Mouse (Mus musculus): ENCODE measurements around the gene Chaf1a.

DNA sequence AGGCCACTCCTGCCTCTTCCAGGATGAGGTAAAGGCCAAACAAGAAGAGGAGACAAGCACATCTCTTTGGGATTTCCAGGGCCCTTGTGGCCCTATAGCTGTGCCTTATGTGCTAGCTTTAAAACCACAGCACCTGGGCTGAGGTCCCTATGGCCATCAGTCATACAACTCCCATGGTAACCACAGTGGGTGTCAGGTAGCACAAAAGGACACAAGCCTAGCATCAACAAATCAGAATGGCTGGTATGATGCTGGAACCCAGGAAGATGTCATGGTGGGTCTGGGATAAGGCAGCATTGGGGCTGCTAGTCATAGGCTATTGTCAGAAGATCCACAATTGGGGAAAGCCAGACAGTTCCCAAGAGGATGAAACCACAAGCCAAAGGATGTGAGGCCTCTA, 30.9 kb downstream of the Chaf1a start:
- TF ChIP-seq POLR2A (IDR thresholded peaks at IDR 0.05; ENCODE audit: insufficient read depth, low read length) (no peak), EP300 (IDR thresholded peaks at IDR 0.05; ENCODE audit: insufficient read depth, low read depth, low read length) (no peak), CTCF (IDR thresholded peaks at IDR 0.05; ENCODE audit: low read depth, low read length) (no peak)
